Mouse (Mus musculus) E14TG2a.4 (cell line): ENCODE data around the gene Gns.

Experiments
- H3K27me3 ChIP-seq: 2 replicates; pipeline ENCODE4 v1.6.1; 2014; ENCODE audit warnings: low read length, control low read depth; ENCODE audit not compliant: insufficient read depth
- H3K36me3 ChIP-seq: 2 replicates; pipeline ENCODE4 v1.6.1; 2014; ENCODE audit warnings: low read length, control low read depth; ENCODE audit not compliant: insufficient read depth
- H3K4me1 ChIP-seq: replicated peaks from 2 replicates; pipeline ENCODE4 v1.6.1; 2014; ENCODE audit warnings: low read depth, low read length, control low read depth
- H3K4me3 ChIP-seq: replicated peaks from 2 replicates; pipeline ENCODE4 v1.5.1; 2014; ENCODE audit warnings: mild to moderate bottlenecking, low read length
- H3K9me3 ChIP-seq: 2 replicates; pipeline ENCODE4 v1.6.1; 2014; ENCODE audit warnings: low read length, control low read depth
- CTCF ChIP-seq: conservative IDR thresholded peaks from 2 replicates; pipeline ENCODE4 v1.5.1; 2014; ENCODE audit warnings: low read length
- NANOG ChIP-seq: IDR thresholded peaks from 2 replicates; pipeline ENCODE4 v1.6.1; 2014; ENCODE audit warnings: borderline replicate concordance, low read length, mixed read lengths
- POU5F1 ChIP-seq: IDR thresholded peaks from 2 replicates; pipeline ENCODE4 v1.6.1; 2014; ENCODE audit warnings: low read length, borderline replicate concordance

The Gns gene

DNA sequence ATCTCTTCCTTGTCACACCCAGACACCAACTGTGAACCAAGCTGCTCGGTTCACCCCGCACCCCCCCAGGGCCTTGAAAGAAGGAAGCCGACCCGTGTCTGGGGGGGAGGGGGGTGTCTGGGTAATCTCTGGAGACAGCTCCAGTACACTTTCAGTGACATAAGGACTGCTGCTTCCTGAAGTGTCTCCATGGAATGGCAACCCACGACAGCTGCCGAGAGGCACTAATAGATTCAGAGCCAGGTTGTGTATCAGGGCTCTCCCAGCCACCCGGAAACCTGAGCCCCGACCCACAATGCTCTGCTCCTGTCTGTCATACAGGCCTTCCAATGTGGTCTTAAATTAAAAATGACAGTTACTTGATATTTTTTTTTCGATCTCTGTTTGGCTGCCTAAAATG is 21.5 kb downstream of the Gns start:
- peaks cover 97% of the 10 kb centered on the region for H3K36me3 ChIP-seq
- H3K4me1 ChIP-seq = peaks cover 40% of the 10 kb centered on the region
- TF ChIP-seq NANOG (no peak), CTCF (no peak), POU5F1 (no peak)
- H3K9me3 ChIP-seq = no peaks in the 10 kb centered on the region
- H3K4me3 ChIP-seq = 0 out of 2 replicates have a peak overlapping the region, but pooled peaks have one; percentile 1
- no peaks in the 10 kb centered on the region for H3K27me3 ChIP-seq

DNA sequence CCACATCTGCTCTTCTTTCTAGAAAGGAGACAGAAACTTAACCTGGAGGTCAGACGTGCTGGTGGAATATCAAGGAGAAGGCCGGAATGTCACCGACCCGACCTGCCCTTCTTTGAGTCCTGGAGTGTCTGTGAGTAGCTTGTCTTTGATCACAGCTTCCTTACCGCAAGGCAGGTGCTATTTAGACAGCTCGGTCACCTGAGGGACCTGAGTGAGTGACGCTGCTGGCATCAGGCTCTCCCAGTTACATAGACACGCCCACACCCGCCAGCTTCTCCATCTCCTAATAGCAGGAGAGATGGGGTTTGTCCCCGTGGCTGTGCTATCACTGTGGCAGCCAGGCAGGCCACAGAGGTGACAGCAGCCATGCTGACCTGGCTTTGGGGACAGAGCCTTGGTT is 25.7 kb downstream of the Gns start:
- H3K27me3 ChIP-seq = no peaks in the 10 kb centered on the region
- no peak overlapping the region for H3K4me3 ChIP-seq
- H3K4me1 ChIP-seq = peaks cover 49% of the 10 kb centered on the region
- H3K9me3 ChIP-seq = no peaks in the 10 kb centered on the region
- peaks cover 97% of the 10 kb centered on the region for H3K36me3 ChIP-seq
- TF ChIP-seq NANOG (no peak), CTCF (no peak), POU5F1 (no peak)

DNA sequence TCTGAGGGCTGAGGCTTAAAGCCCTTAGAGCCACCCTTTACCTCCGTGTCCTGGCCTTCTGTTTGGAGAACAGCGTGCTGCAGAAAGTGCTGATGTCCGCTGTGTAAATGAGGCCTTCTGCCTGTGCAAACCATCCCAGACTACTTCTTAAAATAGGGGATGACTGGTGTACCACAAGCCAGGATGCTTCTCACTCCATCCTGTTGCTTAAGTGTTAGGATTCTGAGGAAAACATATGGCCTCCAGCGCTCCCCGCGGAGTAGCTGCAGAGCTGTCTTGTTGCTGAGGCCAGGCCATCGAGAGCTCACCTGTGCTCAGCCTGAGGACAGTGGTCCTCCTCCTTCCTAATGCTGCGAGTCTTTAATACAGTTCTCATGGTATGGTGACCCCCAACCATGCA is 27.0 kb downstream of the Gns start:
- Histone ChIP-seq H3K4me3 (no peak overlapping the region), H3K4me1 (peaks cover 47% of the 10 kb centered on the region), H3K36me3 (peaks cover 97% of the 10 kb centered on the region), H3K27me3 (no peaks in the 10 kb centered on the region), H3K9me3 (no peaks in the 10 kb centered on the region)
- TF ChIP-seq POU5F1 (no peak), CTCF (no peak), NANOG (no peak)

DNA sequence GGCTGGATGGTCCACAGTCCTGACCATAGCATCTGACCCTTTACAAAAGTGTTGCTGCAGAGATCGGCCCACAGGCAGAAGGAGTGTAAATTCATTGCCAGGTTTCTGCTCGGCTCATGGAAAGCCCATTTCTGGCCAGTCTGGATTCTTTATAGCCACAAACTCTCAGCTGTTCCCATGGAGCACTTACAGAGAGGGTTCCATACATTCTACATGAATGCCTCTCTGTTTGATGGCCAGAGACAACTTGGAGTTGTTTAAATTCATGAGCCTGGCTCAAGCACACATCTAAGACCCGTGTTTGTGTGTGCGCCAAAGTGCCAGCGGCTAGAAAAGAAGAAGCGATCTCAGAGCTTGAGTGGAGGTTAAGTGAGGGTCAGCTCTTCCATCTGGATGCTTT is 29.4 kb downstream of the Gns start:
- Histone ChIP-seq H3K4me1 (peaks cover 42% of the 10 kb centered on the region), H3K36me3 (peaks cover 77% of the 10 kb centered on the region), H3K4me3 (no peak overlapping the region), H3K27me3 (no peaks in the 10 kb centered on the region), H3K9me3 (no peaks in the 10 kb centered on the region)
- TF ChIP-seq POU5F1 (no peak), CTCF (no peak), NANOG (no peak)

DNA sequence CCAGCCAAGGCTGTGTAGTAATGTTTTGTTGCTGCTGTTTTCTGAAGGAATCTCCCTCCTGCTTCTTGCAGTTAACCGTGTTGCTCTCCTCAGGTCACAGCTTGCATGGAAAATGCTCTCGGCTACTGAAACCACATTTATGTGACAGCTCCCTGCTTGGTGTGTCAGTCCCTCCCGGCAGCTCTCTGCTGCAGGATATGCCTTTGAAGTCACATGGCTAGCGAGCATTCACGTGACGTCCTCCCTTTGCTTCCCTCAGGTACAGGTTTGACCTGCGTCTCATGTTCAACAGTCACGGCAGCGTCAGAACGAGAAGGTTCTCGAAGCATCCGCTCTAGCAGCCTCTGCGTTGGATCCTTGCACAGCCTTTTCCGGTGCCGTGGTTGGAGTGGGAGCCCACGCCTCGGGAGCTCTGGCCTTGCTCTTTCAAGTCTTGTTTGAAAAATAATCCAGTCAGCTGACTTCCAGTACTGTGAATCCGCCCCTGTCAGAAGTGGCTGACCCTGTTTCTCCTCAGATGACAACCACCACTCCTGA is 30.0 kb downstream of the Gns start:
- Histone ChIP-seq H3K27me3 (0 out of 2 replicates have a peak, but pooled peaks cover 4% of the 10 kb centered on the region), H3K36me3 (peaks cover 71% of the 10 kb centered on the region), H3K9me3 (no peaks in the 10 kb centered on the region), H3K4me3 (no peak overlapping the region), H3K4me1 (peaks cover 36% of the 10 kb centered on the region)
- TF ChIP-seq POU5F1 (no peak), CTCF (no peak), NANOG (no peak)

DNA sequence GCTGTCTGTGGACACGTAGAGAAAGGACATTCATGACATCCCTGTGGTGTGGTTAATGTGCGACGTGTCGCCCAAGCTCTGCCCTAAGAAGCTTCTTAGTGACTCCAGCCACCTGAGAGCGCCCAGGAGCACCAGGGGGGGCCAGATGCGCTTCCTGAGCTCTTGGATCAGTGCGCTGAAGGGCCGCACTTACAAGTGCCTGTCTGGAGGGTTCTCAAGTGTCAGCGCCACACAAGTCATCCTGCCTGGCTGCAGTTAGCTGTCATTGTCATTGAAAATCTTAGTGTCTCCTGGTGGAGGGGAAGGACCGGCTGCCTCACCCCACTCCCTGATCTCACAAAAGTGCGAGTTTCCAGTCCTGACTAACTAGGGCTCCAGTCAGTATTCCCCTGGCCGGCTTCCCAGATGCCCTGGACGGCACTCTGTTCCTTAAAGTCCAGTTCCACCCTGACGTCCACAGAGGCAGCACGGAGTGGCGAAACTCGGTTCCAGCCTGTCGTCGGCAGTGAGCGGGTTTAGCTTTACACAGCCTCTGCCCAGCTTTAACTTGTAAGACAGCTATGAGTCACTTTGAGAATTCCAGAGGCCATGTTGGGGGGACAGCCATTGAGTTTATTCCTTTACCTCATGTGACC is 30.8 kb downstream of the Gns start:
- Histone ChIP-seq H3K9me3 (no peaks in the 10 kb centered on the region), H3K27me3 (0 out of 2 replicates have a peak, but pooled peaks cover 4% of the 10 kb centered on the region), H3K4me1 (peaks cover 29% of the 10 kb centered on the region), H3K36me3 (peaks cover 63% of the 10 kb centered on the region), H3K4me3 (no peak overlapping the region)
- TF ChIP-seq NANOG = no peak
- TF ChIP-seq CTCF = no peak
- no peak for TF ChIP-seq POU5F1

DNA sequence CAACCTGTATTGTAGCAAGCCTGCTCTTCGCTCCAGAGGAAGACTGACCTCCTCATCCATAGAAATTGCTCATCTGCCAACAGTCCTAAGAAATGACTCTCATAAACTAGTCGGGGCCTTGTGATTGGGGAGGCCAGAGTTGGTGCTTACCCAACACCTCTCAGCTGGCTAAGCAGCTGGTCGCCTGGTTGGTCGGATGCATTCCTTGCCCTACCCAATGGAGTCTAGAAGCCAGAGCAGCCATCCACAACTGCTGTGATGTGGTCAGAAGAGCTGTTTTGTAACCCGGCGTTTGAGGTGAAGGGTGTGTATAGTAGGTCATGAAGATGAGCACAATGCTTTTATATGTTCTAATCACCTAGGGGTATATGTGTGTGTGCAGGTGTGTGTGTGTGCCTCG is 33.7 kb downstream of the Gns start:
- Histone ChIP-seq H3K36me3 (peaks cover 36% of the 10 kb centered on the region), H3K4me1 (peaks cover 48% of the 10 kb centered on the region), H3K27me3 (peaks cover 20% of the 10 kb centered on the region), H3K9me3 (no peaks in the 10 kb centered on the region), H3K4me3 (no peak overlapping the region)
- TF ChIP-seq CTCF = no peak
- TF ChIP-seq NANOG = no peak
- no peak for TF ChIP-seq POU5F1

DNA sequence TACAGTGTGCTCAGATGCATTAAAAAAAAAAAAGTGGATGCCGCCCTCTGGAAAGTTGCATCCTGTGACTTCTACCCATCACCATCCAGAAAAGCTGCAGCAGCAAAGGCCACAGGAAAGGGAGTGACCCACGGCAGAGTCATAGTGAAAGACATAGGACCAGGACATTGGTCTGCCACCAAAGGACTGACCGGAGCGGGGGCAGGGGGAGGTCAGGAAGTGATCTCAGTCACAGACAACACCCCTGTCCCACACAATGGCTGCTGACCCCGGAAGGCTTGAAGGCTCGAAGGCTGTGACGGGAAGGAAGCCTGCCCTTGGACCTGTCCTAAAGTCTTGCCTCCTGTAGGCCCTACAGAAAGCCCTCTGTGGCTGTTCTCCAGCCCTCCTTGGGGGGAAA is 36.1 kb downstream of the Gns start:
- Histone ChIP-seq H3K4me1 (peaks cover 44% of the 10 kb centered on the region), H3K9me3 (no peaks in the 10 kb centered on the region), H3K27me3 (peaks cover 25% of the 10 kb centered on the region), H3K36me3 (peaks cover 13% of the 10 kb centered on the region), H3K4me3 (no peak overlapping the region)
- no peak for TF ChIP-seq NANOG

DNA sequence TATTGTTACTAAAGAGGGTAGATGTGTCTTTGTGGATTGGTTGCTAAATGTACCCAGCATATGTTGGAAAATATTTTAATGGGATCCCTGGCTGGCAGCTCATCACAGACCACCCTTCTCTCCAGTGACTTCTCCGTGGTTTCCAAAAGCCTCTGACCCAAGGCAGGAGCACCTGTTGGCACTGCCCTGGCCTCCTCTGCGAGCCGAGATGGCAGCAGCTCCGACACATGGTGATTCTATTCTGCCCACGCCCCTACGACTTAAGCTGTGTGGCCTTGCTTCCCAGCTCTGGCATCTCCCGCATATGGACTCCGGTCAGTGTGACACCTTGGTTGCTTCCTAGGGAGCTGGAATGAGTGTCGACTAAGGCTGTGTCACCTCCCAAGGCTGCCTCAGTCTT is 38.2 kb downstream of the Gns start:
- peaks cover 25% of the 10 kb centered on the region for H3K27me3 ChIP-seq
- TF ChIP-seq NANOG (no peak), POU5F1 (no peak), CTCF (no peak)
- H3K9me3 ChIP-seq = no peaks in the 10 kb centered on the region
- peak overlapping the region; percentile 51 for H3K4me3 ChIP-seq
- H3K4me1 ChIP-seq = peaks cover 38% of the 10 kb centered on the region
- 0 out of 2 replicates have a peak, but pooled peaks cover 3% of the 10 kb centered on the region for H3K36me3 ChIP-seq
